Mouse (Mus musculus): ENCODE data around the gene Ntng1.

Gene Ntng1

GRCm38 (mm10) chr3:109931021-109931420 lies 212.8 kb downstream of the Ntng1 start:
- DNase-seq (ENCODE audit: low spot score in 2 of 2) = no peak

- no peak for DNase-seq (ENCODE audit: low spot score in 2 of 2)
Observed at GRCm38 (mm10) chr3:109923788-109924187, 220.0 kb downstream of the Ntng1 start.

- no peak for DNase-seq (ENCODE audit: low spot score in 2 of 2)
Observed at GRCm38 (mm10) chr3:109918996-109919395, 224.8 kb downstream of the Ntng1 start.

- no peak for DNase-seq (ENCODE audit: low spot score in 2 of 2)
Observed at GRCm38 (mm10) chr3:109917926-109918694, 225.7 kb downstream of the Ntng1 start.

GRCm38 (mm10) chr3:109917077-109917476 lies 226.7 kb downstream of the Ntng1 start:
- no peak for DNase-seq (ENCODE audit: low spot score in 2 of 2)

GRCm38 (mm10) chr3:109914226-109914625 lies 229.6 kb downstream of the Ntng1 start:
- DNase-seq (ENCODE audit: low spot score in 2 of 2) = no peak

- no peak for DNase-seq (ENCODE audit: low spot score in 2 of 2)
Observed at GRCm38 (mm10) chr3:109890600-109890999, 253.2 kb downstream of the Ntng1 start.

- no peak for DNase-seq (ENCODE audit: low spot score in 2 of 2)
Observed at GRCm38 (mm10) chr3:109885672-109886071, 258.1 kb downstream of the Ntng1 start.

GRCm38 (mm10) chr3:109879061-109879460 lies 264.8 kb downstream of the Ntng1 start:
- peak in 1 of 2 experiments; percentile 26 for DNase-seq (ENCODE audit: low spot score in 2 of 2)

- peak in 1 of 2 experiments; percentile 26 for DNase-seq (ENCODE audit: low spot score in 2 of 2)
Observed at GRCm38 (mm10) chr3:109871986-109872385, 271.8 kb downstream of the Ntng1 start.

- no peak for DNase-seq (ENCODE audit: low spot score in 2 of 2)
Observed at GRCm38 (mm10) chr3:109858276-109858675, 285.5 kb downstream of the Ntng1 start.

GRCm38 (mm10) chr3:109854449-109855155 lies 289.2 kb downstream of the Ntng1 start:
- no peak for DNase-seq (ENCODE audit: low spot score in 2 of 2)

GRCm38 (mm10) chr3:109846660-109847059 lies 297.2 kb downstream of the Ntng1 start:
- DNase-seq (ENCODE audit: low spot score in 2 of 2) = no peak

- DNase-seq (ENCODE audit: low spot score in 2 of 2) = no peak
Observed at GRCm38 (mm10) chr3:109825806-109826205, 318.0 kb downstream of the Ntng1 start.

GRCm38 (mm10) chr3:109822803-109823474 lies 320.9 kb downstream of the Ntng1 start:
- DNase-seq (ENCODE audit: low spot score in 2 of 2) = no peak

- DNase-seq (ENCODE audit: low spot score in 2 of 2) = no peak
Observed at GRCm38 (mm10) chr3:109818821-109819685, 324.8 kb downstream of the Ntng1 start.

GRCm38 (mm10) chr3:109809065-109809464 lies 334.7 kb downstream of the Ntng1 start:
- no peak for DNase-seq (ENCODE audit: low spot score in 2 of 2)

- no peak for DNase-seq (ENCODE audit: low spot score in 2 of 2)
Observed at GRCm38 (mm10) chr3:109807211-109807934, 336.4 kb downstream of the Ntng1 start.

- DNase-seq (ENCODE audit: low spot score in 2 of 2) = no peak
Observed at GRCm38 (mm10) chr3:109804145-109804544, 339.7 kb downstream of the Ntng1 start.

GRCm38 (mm10) chr3:109803616-109804015 lies 340.2 kb downstream of the Ntng1 start:
- DNase-seq (ENCODE audit: low spot score in 2 of 2) = no peak

GRCm38 (mm10) chr3:109797354-109797753 lies 346.5 kb downstream of the Ntng1 start:
- no peak for DNase-seq (ENCODE audit: low spot score in 2 of 2)
